Mouse (Mus musculus): Measurements from ENCODE around the gene Gpr19. TPM values are rescaled to one million over a fixed set of nuclear protein-coding genes. Genes with fewer than 3 reads are reported as not detected.

Gene Gpr19
- total RNA-seq, 2 experiments from 2014 or later, result 4.0 to 4.1 TPM

DNA sequence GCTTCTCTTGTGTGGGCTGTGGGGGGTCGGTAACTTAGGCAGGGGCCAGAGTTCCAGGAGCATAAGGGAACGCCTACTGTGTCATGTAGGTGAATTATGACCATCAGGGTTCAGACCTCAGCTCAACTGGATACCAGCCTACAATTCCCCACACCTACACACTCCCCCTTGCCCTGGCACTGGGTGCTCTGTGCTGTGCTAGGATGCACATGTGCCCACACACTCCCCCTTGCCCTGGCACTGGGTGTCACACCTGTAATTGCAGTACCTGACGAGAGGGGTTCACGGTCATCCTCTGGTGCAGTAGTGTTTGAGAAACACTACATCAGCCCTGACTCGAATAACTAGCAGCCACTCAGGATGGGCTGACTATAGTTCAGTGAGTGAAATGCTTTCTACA, 43.6 kb downstream of the Gpr19 start:
- TF ChIP-seq CTCF (IDR thresholded peaks at IDR 0.05), result no peak
- DNase-seq, result no peak
- Histone ChIP-seq H3K27ac (no peak overlapping the region), H3K4me3 (no peak overlapping the region)
- intact Hi-C loops (cut with DNase I), result no loop called here

- H3K27ac ChIP-seq, result no peak overlapping the region
- intact Hi-C loops (cut with DNase I), result no loop called here
- no peak for TF ChIP-seq CTCF (IDR thresholded peaks at IDR 0.05)
These were observed 48.4 kb downstream of the Gpr19 start for GRCm38 (mm10) chr6:134849985-134850384.

DNA sequence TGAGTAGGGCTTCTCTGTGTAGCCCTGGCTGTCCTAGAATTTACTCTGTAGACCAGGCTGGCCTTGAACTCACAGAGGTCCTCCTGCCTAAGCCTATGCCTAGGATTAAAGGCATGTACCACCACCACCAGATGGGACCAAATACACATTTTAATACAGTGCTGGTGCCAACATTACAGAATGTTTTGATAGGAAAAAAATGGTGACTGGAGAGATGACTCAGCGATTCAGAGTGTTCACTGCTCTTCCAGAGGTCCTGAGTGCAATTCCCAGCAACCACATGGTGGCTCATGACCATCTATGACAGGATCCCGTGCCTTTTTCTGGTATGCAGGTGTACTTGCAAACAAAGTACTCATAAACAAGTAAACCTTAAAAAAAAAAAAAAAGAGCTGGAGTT, 48.9 kb downstream of the Gpr19 start:
- no peak for DNase-seq
- TF ChIP-seq CTCF (IDR thresholded peaks at IDR 0.05), result no peak
- H3K27ac ChIP-seq, result no peak overlapping the region
- no peak overlapping the region for H3K4me3 ChIP-seq
- intact Hi-C loops (cut with DNase I), result no loop called here

More at GRCm38 (mm10) chr6:134849985-134850384, 48.4 kb downstream of the Gpr19 start:
- H3K4me3 ChIP-seq, result no peak overlapping the region
- no peak for DNase-seq

DNA sequence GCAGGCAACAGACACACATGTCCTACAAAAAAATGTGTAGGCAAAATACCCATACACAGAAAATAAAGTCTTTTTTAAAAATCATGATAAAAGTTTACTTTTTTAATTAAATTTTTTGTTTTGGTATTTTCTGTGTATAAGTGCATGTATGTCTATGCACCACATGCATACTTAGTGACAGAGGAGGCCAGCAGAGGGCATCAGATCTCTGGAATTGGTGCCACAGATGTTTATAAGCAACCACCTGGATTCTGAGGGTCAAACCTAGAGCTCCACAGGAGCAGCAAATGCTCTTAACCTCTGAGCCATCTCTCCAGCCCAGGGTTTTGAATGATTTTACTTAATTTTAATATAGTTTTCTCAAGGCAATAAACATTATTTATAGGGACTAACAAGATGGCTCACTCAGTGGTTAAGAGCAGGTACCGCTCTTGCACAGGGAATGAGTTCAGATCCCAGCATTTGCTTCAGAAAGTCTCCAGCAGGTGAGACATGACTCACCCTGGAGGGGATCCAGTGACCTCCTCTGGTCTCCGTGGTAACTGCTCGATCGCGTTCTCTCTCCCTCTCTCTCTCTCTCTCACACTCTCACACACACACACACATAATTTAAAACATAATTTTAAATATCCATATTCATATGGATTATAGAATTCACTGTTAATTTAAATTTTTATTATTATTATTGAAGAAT, 50.0 kb downstream of the Gpr19 start:
- Histone ChIP-seq H3K27ac (no peak overlapping the region), H3K4me3 (no peak overlapping the region)
- intact Hi-C loops (cut with DNase I), result no loop called here
- peak; percentile 40 for TF ChIP-seq CTCF (IDR thresholded peaks at IDR 0.05)
- DNase-seq, result no peak

- no peak for TF ChIP-seq CTCF (IDR thresholded peaks at IDR 0.05)
- no peak overlapping the region for H3K4me3 ChIP-seq
- DNase-seq, result no peak
- intact Hi-C loops (cut with DNase I), result no loop called here
- H3K27ac ChIP-seq, result no peak overlapping the region
These were observed 50.8 kb downstream of the Gpr19 start for GRCm38 (mm10) chr6:134847550-134847949.

DNA sequence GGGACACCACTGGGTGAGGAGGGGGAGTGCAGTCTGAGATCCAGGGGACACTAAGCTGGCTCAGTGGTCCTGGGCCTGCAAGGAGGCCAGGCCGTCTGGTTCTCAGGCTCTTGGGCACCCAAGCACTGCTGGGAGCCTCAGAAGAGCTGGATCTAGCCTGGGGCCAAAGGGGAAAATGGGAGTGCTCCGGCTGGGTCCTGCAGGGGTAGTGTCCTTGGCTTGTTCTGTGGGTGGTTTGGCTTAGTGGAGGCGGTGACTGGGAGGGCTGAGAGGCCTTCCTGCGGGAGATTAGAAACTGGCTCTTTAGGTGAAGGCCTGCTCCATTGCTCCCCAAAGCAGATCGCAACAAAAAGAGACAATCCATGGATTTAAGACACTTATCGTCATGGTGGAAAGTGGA, 52.1 kb downstream of the Gpr19 start:
- TF ChIP-seq CTCF (IDR thresholded peaks at IDR 0.05), result no peak
- intact Hi-C loops (cut with DNase I), result no loop called here
- DNase-seq, result no peak
- Histone ChIP-seq H3K27ac (no peak overlapping the region), H3K4me3 (no peak overlapping the region)

DNA sequence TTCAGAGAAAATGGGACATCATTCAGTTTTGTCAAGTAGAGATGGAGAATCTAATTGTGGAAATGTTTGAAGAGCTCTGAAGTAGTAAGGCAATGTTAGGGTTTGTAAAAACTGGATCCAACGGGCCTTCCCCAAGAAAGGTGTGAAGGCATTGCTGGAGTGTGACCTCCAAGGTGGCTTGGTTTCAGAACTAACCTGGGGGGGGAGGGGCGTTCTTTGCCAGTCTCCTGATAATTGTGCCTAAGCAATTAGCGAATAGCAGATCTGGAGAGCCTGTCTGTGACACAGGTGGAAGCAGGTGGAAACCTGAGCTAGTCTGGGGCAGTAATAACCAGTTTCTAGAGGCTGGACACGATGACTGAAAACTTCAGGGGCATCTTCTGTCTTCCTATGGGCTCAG, 52.7 kb downstream of the Gpr19 start:
- no peak overlapping the region for H3K4me3 ChIP-seq
- intact Hi-C loops (cut with DNase I), result no loop called here
- TF ChIP-seq CTCF (IDR thresholded peaks at IDR 0.05), result no peak
- no peak overlapping the region for H3K27ac ChIP-seq
- no peak for DNase-seq

DNA sequence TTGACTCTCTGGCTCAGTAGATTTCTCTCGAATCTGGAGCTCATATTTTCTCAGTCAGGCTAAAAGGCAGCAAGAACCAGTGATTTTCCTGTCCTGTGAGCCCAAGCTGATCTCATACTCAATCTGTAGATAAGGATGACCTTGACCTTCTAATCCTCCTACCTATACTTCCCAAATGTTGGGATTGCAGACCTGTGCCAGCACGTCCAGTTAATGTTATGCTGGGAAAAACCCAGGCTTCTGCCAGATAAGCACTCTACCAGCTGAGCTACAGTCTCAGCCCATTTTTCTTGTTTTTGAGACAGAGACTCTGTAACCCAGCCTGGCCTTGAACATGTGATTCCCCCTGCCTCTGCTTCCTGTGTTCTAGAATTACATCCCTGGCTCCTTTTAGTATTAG, 58.0 kb downstream of the Gpr19 start:
- no peak for DNase-seq
- intact Hi-C loops (cut with DNase I), result no loop called here
- TF ChIP-seq CTCF (IDR thresholded peaks at IDR 0.05), result no peak
- H3K27ac ChIP-seq, result no peak overlapping the region
- no peak overlapping the region for H3K4me3 ChIP-seq

DNA sequence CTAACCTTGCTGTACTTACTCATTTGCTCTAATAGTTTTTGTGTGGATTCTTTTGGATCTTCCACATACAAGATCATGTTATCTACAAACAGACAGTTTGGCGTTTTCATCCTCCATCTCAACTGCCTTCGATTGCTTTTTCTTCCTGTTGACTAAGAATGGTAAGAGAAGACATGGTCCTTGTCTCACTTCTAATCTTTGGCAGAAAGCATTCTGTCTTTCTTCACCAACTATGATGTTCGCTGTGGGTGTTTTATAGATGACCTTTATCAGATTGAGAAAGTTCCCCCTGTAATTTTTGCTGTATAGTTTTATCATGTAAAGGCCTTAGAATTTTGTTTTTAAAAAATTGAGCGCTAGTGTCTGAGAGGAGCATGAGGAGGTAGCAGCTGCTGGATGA, 60.3 kb downstream of the Gpr19 start:
- TF ChIP-seq CTCF (IDR thresholded peaks at IDR 0.05), result no peak
- DNase-seq, result no peak
- no peak overlapping the region for H3K27ac ChIP-seq
- H3K4me3 ChIP-seq, result no peak overlapping the region
- intact Hi-C loops (cut with DNase I), result no loop called here

DNA sequence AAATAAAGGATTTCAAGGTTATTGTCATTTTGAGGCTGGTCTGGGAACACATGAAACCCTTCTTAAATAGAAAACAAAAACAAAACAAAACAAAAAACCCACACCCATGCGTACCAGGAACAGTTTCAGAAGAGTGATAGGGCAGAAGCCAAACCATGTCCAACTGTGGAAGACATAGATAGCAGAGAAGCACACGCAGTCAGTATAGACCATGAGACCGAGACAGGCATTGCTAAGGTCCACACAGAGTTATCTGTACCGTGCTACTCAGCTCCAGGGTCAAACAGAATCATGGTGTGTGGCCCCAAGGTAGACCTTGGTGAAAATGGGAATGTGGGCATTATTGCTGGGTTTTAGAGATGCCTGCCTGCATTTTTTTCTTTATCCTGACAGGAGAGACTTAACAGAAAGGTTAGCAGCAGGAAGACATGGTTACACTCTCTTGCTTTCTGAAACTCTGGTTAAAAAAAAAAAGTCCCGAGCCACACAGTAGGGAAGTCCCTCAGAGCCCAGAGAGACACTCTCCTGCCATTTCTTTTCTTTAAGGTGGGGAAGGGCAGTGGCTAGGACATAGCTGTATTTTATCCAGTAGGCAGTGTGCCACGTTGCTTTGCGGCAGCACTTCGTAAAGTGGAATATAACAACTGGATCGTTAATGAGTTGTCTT, 63.7 kb downstream of the Gpr19 start:
- no peak for DNase-seq
- intact Hi-C loops (cut with DNase I), result no loop called here
- no peak for TF ChIP-seq CTCF (IDR thresholded peaks at IDR 0.05)
- Histone ChIP-seq H3K27ac (no peak overlapping the region), H3K4me3 (no peak overlapping the region)

DNA sequence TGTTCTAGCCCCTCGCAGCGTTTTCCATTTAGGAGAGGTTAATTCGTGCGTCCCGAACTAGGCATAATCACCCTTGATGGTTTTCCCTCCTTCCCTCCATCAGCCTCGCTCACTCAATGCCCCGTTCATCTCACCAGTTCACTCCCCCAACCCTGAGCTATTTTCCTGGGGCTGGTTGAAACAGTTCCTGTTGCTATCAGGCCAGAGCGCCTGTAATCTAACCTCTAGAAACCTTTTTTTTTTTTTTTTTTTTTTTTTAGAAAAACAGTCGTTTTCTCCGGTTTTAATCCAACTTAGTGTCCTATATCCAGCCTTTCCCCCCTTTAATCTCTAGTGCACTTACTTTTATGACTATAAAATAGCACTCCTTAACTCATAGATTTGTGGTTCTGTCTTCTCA, 67.6 kb downstream of the Gpr19 start:
- no peak for DNase-seq
- peak overlapping the region; percentile 78 for H3K4me3 ChIP-seq
- H3K27ac ChIP-seq, result peak overlapping the region; percentile 98
- intact Hi-C loops (cut with DNase I), result no loop called here
- no peak for TF ChIP-seq CTCF (IDR thresholded peaks at IDR 0.05)

- Histone ChIP-seq H3K4me3 (peak within 1 kb of the TSS; percentile 78), H3K27ac (peak within 1 kb of the TSS; percentile 98)
- peak; percentile 25; the same call in 1 of the 2 replicates for TF ChIP-seq CTCF (IDR thresholded peaks at IDR 0.05)
- peak; percentile 100 for DNase-seq
- intact Hi-C loops (cut with DNase I), result no loop called here
These were observed 68.3 kb downstream of the Gpr19 start, which contains the start of gene Crebl2 for GRCm38 (mm10) chr6:134829786-134830700. Gene Crebl2, plus strand, starts transcription at chr6:134830154.

- TF ChIP-seq CTCF (IDR thresholded peaks at IDR 0.05), result peak; percentile 67
- intact Hi-C loops (cut with DNase I), result no loop called here
- Histone ChIP-seq H3K4me3 (no peak overlapping the region), H3K27ac (no peak overlapping the region)
- DNase-seq, result no peak
These were observed 75.5 kb downstream of the Gpr19 start for GRCm38 (mm10) chr6:134822844-134823243.
